Mouse (Mus musculus): ENCODE data around the gene Sntb2. TPM values are rescaled to one million over a fixed set of nuclear protein-coding genes. Genes with fewer than 3 reads are reported as not detected.
"Not testable (repeated sequence)": the region's sequence is repeated elsewhere in the genome, so short reads cannot be mapped to it uniquely, and the experiment has no call there.

Gene Sntb2
- polyA plus RNA-seq, 1 experiment from 2014 or later: 4.9 TPM

DNA sequence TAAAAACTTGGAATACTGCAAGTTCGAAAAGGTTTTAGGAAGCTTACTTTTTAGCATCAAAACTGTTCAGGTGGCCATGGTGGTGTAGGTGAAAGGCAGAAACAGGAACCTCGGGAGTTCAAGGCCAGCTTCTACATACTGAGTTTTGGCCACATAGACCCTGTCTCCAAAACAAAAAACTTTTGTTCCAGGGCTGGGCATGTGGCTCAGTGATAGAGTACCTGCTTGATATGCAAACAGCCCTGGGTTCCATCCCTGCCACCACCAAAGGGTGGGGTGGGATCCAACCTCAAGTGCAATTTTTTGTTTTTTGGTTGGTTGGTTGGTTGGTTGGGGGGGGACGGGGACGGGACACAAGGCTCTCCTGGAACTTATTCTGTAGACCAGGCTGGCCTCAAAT lies 10.1 kb upstream of the Sntb2 start:
- no peaks in the 10 kb centered on the region for H3K27me3 ChIP-seq (replicated peaks; ENCODE audit: control insufficient read depth, insufficient read depth, low read length)
- no peak overlapping the region for H3K9ac ChIP-seq (ENCODE audit: low read depth, low read length)
- H3K4me3 ChIP-seq (ENCODE audit: low read depth, low read length): no peak overlapping the region
- no peak for ATAC-seq (replicated peaks; ENCODE audit: low FRiP score)
- no peaks in the 10 kb centered on the region for H3K4me1 ChIP-seq (replicated peaks; ENCODE audit: control insufficient read depth, insufficient read depth, low read length)
- H3K9me3 ChIP-seq (ENCODE audit: control insufficient read depth, low read length): no peaks in the 10 kb centered on the region
- WGBS: 82% methylated on average over 4 of the region's 4 CpGs
- H3K4me2 ChIP-seq: no peak overlapping the region
- H3K36me3 ChIP-seq (ENCODE audit: control insufficient read depth, insufficient read depth, low read length): peaks cover 10% of the 10 kb centered on the region; the same call in 1 of the 2 replicates
- no peak overlapping the region for H3K27ac ChIP-seq (ENCODE audit: low read depth, low read length)
- no peak for DNase-seq (ENCODE audit: low spot score)

DNA sequence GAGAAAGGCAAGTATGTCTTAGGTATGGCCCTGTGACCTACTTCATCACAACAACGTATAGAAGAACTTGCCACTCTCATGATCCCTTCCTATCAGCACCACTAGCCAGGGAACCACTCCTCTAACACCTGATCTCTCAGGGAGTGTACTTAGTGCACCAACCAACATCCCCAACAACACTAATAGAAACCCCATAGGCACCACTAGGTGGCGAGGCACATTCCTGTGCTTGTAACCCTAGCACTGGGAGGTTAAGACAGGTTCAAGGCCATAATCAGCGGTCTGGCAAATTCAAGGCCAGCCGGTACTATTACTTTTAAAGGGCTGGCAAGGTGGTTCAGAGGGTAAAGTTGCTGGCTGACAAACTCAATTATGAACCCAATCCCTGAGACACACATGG lies 8.3 kb upstream of the Sntb2 start:
- WGBS: 46% methylated on average over 4 of the region's 4 CpGs
- no peak overlapping the region for H3K9ac ChIP-seq (ENCODE audit: low read depth, low read length)

DNA sequence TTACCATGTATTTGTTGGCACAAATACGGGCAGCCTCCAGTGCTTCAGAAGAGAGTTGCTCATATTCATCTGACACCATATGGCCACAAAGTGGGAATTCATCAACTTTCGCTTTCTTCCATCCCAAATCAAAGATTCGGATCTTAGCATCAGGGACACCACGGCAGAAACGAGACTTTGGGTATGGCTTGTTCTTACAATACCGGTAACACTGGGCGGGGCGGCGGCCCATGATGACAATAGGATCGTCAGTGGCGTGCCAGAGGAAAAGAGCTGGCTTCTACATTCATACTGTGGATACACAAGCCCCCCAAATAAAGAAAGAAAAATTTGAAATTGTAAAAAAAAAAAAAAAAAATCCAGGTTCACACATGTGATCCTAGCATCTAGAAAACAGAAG lies 7.4 kb upstream of the Sntb2 start:
- not testable (repeated sequence) for H3K36me3 ChIP-seq (ENCODE audit: control insufficient read depth, insufficient read depth, low read length); H3K4me3 ChIP-seq (ENCODE audit: low read depth, low read length); H3K4me1 ChIP-seq (replicated peaks; ENCODE audit: control insufficient read depth, insufficient read depth, low read length); DNase-seq (ENCODE audit: low spot score); H3K4me2 ChIP-seq; H3K27ac ChIP-seq (ENCODE audit: low read depth, low read length); H3K9ac ChIP-seq (ENCODE audit: low read depth, low read length); ATAC-seq (replicated peaks; ENCODE audit: low FRiP score); H3K9me3 ChIP-seq (ENCODE audit: control insufficient read depth, low read length); H3K27me3 ChIP-seq (replicated peaks; ENCODE audit: control insufficient read depth, insufficient read depth, low read length)
- 92% methylated on average over 10 of the region's 11 CpGs for WGBS

More for the DNA sequence above, 8.3 kb upstream of the Sntb2 start:
- Histone ChIP-seq H3K27ac (ENCODE audit: low read depth, low read length) (no peak overlapping the region), H3K27me3 (replicated peaks; ENCODE audit: control insufficient read depth, insufficient read depth, low read length) (no peaks in the 10 kb centered on the region), H3K9me3 (ENCODE audit: control insufficient read depth, low read length) (no peaks in the 10 kb centered on the region), H3K36me3 (ENCODE audit: control insufficient read depth, insufficient read depth, low read length) (peaks cover 6% of the 10 kb centered on the region; the same call in 1 of the 2 replicates), H3K4me1 (replicated peaks; ENCODE audit: control insufficient read depth, insufficient read depth, low read length) (no peaks in the 10 kb centered on the region), H3K4me3 (ENCODE audit: low read depth, low read length) (no peak overlapping the region), H3K4me2 (no peak overlapping the region)
- no peak for DNase-seq (ENCODE audit: low spot score)
- peak; percentile 29; the same call in 1 of the 2 replicates for ATAC-seq (replicated peaks; ENCODE audit: low FRiP score)

DNA sequence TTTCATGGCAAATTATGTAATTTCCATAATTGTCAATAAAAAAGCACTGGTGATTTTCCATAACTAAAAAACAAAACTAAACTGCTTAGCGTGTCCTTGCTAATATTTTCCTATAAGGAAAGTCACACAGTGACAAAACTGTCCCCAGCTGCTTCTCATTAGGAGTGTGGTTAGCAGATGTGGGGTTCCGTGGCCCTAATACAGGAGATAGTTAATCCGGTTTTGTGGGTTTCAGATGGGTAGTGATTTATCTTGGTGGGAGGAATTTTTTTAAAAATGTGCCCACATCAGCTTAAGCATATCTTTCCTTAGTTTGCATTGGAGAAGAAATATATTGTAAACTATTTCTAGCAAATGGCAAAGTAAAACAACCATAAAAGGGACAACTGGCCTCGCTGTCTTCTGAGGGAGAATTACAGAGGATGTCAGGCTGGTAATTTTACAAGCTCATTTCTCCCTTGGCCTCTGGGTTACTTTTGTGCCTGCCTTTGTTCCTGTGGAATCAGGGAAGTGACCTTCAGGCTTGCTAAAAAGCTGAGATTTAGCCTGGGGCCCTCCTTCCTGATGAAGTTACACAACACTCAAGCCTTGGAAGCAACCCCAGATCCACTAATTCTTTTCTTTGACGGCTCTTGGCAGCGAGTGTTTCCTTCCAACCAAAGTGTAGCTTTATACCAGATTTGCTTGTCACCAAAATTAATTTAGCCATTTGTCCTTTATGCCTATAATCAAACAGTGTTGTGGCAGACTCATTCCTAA lies 6.2 kb upstream of the Sntb2 start:
- Histone ChIP-seq H3K4me1 (replicated peaks; ENCODE audit: control insufficient read depth, insufficient read depth, low read length) (peaks cover 9% of the 10 kb centered on the region), H3K36me3 (ENCODE audit: control insufficient read depth, insufficient read depth, low read length) (no peaks in the 10 kb centered on the region), H3K4me3 (ENCODE audit: low read depth, low read length) (no peak overlapping the region), H3K9ac (ENCODE audit: low read depth, low read length) (no peak overlapping the region), H3K27me3 (replicated peaks; ENCODE audit: control insufficient read depth, insufficient read depth, low read length) (no peaks in the 10 kb centered on the region), H3K9me3 (ENCODE audit: control insufficient read depth, low read length) (no peaks in the 10 kb centered on the region), H3K27ac (ENCODE audit: low read depth, low read length) (no peak overlapping the region), H3K4me2 (no peak overlapping the region)
- WGBS: 55% methylated on average over 6 of the region's 6 CpGs
- ATAC-seq (replicated peaks; ENCODE audit: low FRiP score): no peak
- DNase-seq (ENCODE audit: low spot score): no peak

DNA sequence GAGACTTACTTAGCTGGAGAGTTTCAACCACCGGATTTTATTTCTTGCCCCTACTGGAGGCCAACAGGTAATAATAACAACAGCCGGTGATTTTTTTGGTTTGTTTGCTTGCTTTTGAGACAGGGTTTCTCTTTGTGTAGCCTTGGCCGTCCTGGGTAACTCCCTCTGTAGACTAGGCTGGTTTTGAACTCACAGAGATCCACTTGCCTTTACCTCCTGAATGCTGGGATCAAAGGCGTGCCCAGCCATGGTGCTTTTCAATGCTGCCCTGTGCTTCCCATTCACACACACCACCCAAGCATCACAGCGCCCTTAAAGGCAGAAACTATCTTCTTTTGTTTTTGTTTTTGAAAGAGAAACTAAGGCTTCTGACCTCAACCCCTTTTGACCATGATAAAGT lies 5.6 kb upstream of the Sntb2 start:
- Histone ChIP-seq H3K27ac (ENCODE audit: low read depth, low read length) (no peak overlapping the region), H3K36me3 (ENCODE audit: control insufficient read depth, insufficient read depth, low read length) (no peaks in the 10 kb centered on the region), H3K9ac (ENCODE audit: low read depth, low read length) (no peak overlapping the region), H3K4me3 (ENCODE audit: low read depth, low read length) (no peak overlapping the region), H3K4me2 (no peak overlapping the region), H3K27me3 (replicated peaks; ENCODE audit: control insufficient read depth, insufficient read depth, low read length) (no peaks in the 10 kb centered on the region), H3K9me3 (ENCODE audit: control insufficient read depth, low read length) (no peaks in the 10 kb centered on the region), H3K4me1 (replicated peaks; ENCODE audit: control insufficient read depth, insufficient read depth, low read length) (peaks cover 9% of the 10 kb centered on the region)
- 84% methylated on average over 5 of the region's 5 CpGs for WGBS
- ATAC-seq (replicated peaks; ENCODE audit: low FRiP score): no peak
- DNase-seq (ENCODE audit: low spot score): no peak

DNA sequence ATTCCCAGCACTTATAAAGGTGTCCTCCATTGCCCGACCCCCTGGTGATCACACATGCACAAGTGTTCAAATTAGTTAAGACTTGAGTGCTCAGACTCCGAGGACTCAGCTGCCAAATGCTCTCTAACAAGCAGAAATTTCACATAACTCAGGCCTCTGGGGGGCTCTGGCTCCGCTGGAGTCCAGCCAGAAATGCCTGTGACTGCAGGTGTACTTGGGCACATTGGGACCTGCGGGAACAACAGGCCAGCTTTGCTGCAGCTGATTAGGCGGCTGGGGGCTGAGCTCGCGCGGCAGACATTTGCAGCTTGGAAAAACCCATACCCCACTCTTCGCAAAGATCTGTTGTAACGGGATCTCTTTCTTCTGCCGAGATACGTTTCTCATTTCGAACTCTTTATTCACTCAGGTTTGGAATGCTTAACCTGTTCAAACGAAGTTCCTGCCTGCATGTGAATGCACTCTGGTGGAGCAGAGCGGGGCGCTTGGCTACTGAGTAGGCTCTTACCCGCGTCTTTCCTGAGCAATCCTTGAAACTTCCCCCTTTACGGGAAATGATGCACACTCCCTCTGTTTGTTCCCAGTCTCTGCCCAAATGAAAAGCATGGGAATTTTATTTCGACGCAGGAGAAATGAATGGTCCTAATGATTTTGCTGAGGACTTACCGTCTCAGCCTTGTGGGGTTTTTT lies 3.0 kb upstream of the Sntb2 start:
- Histone ChIP-seq H3K9ac (ENCODE audit: low read depth, low read length) (peak overlapping the region; percentile 22; the same call in 1 of the 2 replicates), H3K27ac (ENCODE audit: low read depth, low read length) (no peak overlapping the region), H3K4me2 (peak overlapping the region; percentile 59), H3K9me3 (ENCODE audit: control insufficient read depth, low read length) (no peaks in the 10 kb centered on the region), H3K4me1 (replicated peaks; ENCODE audit: control insufficient read depth, insufficient read depth, low read length) (peaks cover 18% of the 10 kb centered on the region), H3K4me3 (ENCODE audit: low read depth, low read length) (peak overlapping the region; percentile 10; the same call in 1 of the 2 replicates), H3K27me3 (replicated peaks; ENCODE audit: control insufficient read depth, insufficient read depth, low read length) (peaks cover 8% of the 10 kb centered on the region; the same call in 1 of the 2 replicates), H3K36me3 (ENCODE audit: control insufficient read depth, insufficient read depth, low read length) (no peaks in the 10 kb centered on the region)
- peak; percentile 54 for DNase-seq (ENCODE audit: low spot score)
- ATAC-seq (replicated peaks; ENCODE audit: low FRiP score): no peak
- 15% methylated on average over 22 of the region's 22 CpGs for WGBS

DNA sequence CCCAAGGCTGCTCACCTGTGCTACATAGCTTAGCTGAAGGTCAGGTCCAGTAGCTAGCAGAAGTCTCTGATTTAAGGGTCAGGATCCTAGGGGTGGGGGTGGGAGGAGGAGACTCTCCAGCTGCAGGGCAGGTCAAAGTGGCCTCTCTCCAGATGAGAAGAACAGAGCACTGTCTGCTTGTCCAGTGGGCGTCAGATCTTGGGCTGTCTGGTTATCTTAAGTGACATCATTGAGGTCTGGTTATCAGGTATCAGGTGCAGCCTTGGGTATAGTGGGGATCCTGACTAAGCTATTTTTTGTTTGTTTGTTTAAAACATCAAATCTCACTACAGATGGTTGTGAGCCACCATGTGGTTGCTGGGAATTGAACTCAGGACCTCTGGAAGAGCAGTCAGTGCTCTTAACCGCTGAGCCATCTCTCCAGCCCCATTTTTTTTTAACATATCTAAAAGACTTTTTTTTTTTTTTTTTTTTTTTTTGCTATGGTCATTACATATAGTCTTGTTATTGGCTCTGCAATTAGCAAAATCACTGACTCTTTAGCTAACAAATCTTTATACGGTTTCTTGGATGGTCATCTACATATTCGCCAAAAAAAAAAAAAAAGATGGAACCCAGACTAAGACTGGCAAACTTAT lies 1.9 kb upstream of the Sntb2 start:
- H3K9ac ChIP-seq (ENCODE audit: low read depth, low read length): no peak overlapping the region
- ATAC-seq (replicated peaks; ENCODE audit: low FRiP score): peak; percentile 42
- peaks cover 20% of the 10 kb centered on the region for H3K4me1 ChIP-seq (replicated peaks; ENCODE audit: control insufficient read depth, insufficient read depth, low read length)
- peaks cover 8% of the 10 kb centered on the region; the same call in 1 of the 2 replicates for H3K27me3 ChIP-seq (replicated peaks; ENCODE audit: control insufficient read depth, insufficient read depth, low read length)
- H3K27ac ChIP-seq (ENCODE audit: low read depth, low read length): no peak overlapping the region
- no peaks in the 10 kb centered on the region for H3K36me3 ChIP-seq (ENCODE audit: control insufficient read depth, insufficient read depth, low read length)
- H3K4me2 ChIP-seq: no peak overlapping the region
- H3K4me3 ChIP-seq (ENCODE audit: low read depth, low read length): no peak overlapping the region
- no peak for DNase-seq (ENCODE audit: low spot score)
- H3K9me3 ChIP-seq (ENCODE audit: control insufficient read depth, low read length): no peaks in the 10 kb centered on the region
- WGBS: 74% methylated on average over 4 of the region's 4 CpGs

DNA sequence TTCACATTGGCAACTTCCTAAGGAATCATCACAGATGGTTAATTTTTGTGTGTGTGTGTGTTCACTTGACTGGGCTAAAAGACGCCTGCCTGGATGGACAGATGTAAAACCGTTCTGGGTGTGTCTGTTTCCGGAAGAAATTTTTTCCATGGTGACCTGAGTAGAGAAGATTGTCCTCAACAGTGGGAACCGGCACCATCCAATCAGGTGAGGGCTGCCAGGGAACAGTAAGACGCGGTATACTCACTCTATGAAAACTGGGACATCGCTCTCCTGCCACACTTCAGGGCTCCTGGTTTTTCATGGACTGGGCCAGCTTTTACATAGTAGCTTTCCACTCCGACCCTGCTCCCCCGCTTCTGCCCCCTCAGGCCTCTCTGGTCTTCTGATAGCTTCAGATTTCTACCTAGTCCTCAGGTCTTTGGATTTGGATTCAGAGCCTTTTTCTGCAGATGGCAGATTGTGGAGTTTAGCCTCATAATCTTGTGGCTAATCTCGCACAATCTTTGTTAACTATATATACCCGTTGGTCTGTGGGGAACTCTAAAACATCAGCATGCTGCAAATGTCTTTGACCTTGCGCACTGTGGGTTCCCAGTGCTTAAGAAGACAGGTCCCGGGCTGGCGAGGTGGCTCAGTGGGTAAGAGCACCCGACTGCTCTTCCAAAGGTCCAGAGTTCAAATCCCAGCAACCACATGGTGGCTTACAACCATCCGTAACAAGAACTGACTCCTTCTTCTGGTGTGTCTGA lies 1.1 kb upstream of the Sntb2 start:
- Histone ChIP-seq H3K9me3 (ENCODE audit: control insufficient read depth, low read length) (no peaks in the 10 kb centered on the region), H3K36me3 (ENCODE audit: control insufficient read depth, insufficient read depth, low read length) (no peaks in the 10 kb centered on the region), H3K4me2 (no peak overlapping the region), H3K27ac (ENCODE audit: low read depth, low read length) (no peak overlapping the region), H3K4me1 (replicated peaks; ENCODE audit: control insufficient read depth, insufficient read depth, low read length) (peaks cover 20% of the 10 kb centered on the region), H3K4me3 (ENCODE audit: low read depth, low read length) (no peak overlapping the region), H3K9ac (ENCODE audit: low read depth, low read length) (no peak overlapping the region), H3K27me3 (replicated peaks; ENCODE audit: control insufficient read depth, insufficient read depth, low read length) (peaks cover 8% of the 10 kb centered on the region; the same call in 1 of the 2 replicates)
- WGBS: 74% methylated on average over 15 of the region's 16 CpGs
- ATAC-seq (replicated peaks; ENCODE audit: low FRiP score): no peak
- no peak for DNase-seq (ENCODE audit: low spot score)
